Mouse (Mus musculus) kidney, embryonic 16.5 days (tissue): ENCODE data around the gene Exoc7. TPM values are rescaled to one million over a fixed set of nuclear protein-coding genes. Genes with fewer than 3 reads are reported as not detected.

Experiments
- ATAC-seq: fragments of 200-750 bp; cut with Nextera tagmentation; 2 replicates; pipeline ENCODE4 v1.8.0; 2017; ENCODE audit warnings: moderate TSS enrichment; ENCODE audit not compliant: low FRiP score, low TSS enrichment
- H3K27ac ChIP-seq: fragments of 300-500 bp; sonication (generic); 2 replicates; pipeline ENCODE4 v1.5.1; 2014; ENCODE audit warnings: low read length
- H3K27me3 ChIP-seq: fragments of 300-500 bp; sonication (generic); 2 replicates; pipeline ENCODE4 v1.6.1; 2014; ENCODE audit warnings: low read length, control low read depth, mixed read lengths; ENCODE audit not compliant: insufficient read depth
- H3K36me3 ChIP-seq: fragments of 300-500 bp; sonication (generic); 2 replicates; pipeline ENCODE4 v1.6.1; 2014; ENCODE audit warnings: low read length, control low read depth, mixed read lengths; ENCODE audit not compliant: insufficient read depth
- H3K4me1 ChIP-seq: fragments of 300-500 bp; sonication (generic); 2 replicates; pipeline ENCODE4 v1.6.1; 2014; ENCODE audit warnings: low read length, control low read depth, mixed read lengths; ENCODE audit not compliant: insufficient read depth
- H3K4me2 ChIP-seq: fragments of 300-500 bp; sonication (generic); replicated peaks from 2 replicates; pipeline ENCODE4 v1.6.1; 2014; ENCODE audit warnings: low read depth, low read length
- H3K4me3 ChIP-seq: fragments of 300-500 bp; sonication (generic); 2 replicates; pipeline ENCODE4 v1.5.1; 2014; ENCODE audit warnings: mild to moderate bottlenecking, low read length
- H3K9ac ChIP-seq: fragments of 300-500 bp; sonication (generic); replicated peaks from 2 replicates; pipeline ENCODE4 v1.6.1; 2014; ENCODE audit warnings: low read length
- H3K9me3 ChIP-seq: fragments of 300-500 bp; sonication (generic); 2 replicates; pipeline ENCODE4 v1.6.1; 2016; ENCODE audit warnings: low read length, control low read depth
- WGBS: fragments of 180-500 bp; shearing (Covaris S2); extraction: QIAGEN DNeasy Blood & Tissue Kit; methylation state at CpG from one replicate; pipeline ENCODE4 v1.1.7; 2014; 5-methylcytosine and 5-hydroxymethylcytosine counted together
- polyA plus RNA-seq: library from polyadenylated mRNA; unstranded; fragments of >200 nt; fragmentation: Nextera tagmentation; extraction: Ambion mirVana; gene quantifications from 2 replicates; pipeline ENCODE4 v1.2.1, GENCODE M21; 2015

Exoc7 gene
- polyA plus RNA-seq, 1 experiment from 2014 or later, result 71.5 TPM

- peak overlapping the region; percentile 78; the same call in 1 of the 2 replicates for H3K9ac ChIP-seq
- 80% methylated on average over 4 of the region's 4 CpGs for WGBS
Measured at GRCm38 (mm10) chr11:116336393-116336792, 29.4 kb upstream of the Exoc7 start.

DNA sequence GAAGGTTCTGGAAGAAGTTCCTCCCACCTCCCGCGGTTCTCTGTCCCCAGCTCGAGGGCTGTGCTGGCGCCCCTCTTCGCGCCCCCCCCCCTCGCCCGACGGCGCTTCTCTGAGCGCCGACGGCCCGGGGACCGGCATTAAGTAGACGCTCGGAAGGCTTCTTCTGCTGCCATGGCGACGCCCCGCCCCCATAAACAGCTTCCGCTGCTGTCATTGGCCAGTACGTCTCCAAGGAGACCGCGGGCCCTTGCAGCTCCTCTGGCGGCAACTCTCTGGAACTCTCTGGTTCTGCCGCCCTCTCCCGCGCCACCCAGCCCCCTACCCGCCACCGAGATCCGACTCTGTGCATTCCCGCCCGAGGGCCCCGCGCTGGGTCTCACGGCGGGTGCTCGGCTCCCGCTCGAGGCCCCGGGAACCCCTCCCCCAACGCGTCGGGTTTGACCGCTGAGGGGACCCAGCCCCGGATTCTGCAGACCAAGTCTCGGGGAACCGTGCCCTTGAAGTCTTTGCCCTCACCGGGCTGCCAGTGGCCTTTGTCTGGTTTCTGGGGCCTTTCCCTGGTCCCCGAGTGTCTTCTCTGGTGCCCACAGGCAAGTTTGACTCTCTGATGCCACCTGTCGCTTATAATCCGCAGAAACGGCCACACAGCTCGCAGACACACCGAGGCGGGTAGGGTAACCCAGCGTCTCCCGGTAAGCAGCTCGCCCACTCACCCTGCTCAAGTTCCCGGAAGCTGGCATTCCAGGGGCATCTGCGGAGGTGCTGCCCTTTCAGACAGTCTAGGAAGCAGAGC lies 28.4 kb upstream of the Exoc7 start, which contains the start of gene Foxj1:
TSS of gene Foxj1 (minus strand) at position 156 of the 793 bp plus-strand sequence.
- no peaks in the 10 kb centered on the region for H3K9me3 ChIP-seq
- peak within 1 kb of the TSS; percentile 65 for H3K4me3 ChIP-seq
- ATAC-seq, result peak; percentile 83
- no peaks in the 10 kb centered on the region for H3K36me3 ChIP-seq
- H3K27me3 ChIP-seq, result peaks cover 18% of the 10 kb centered on the region
- peak within 1 kb of the TSS; percentile 78 for H3K9ac ChIP-seq
- H3K4me1 ChIP-seq, result peaks cover 73% of the 10 kb centered on the region
- peak within 1 kb of the TSS; percentile 99 for H3K4me2 ChIP-seq
- WGBS, result under 1% methylated on average over 60 of the region's 61 CpGs
- H3K27ac ChIP-seq, result peak within 1 kb of the TSS; percentile 90

More at GRCm38 (mm10) chr11:116336393-116336792, 29.4 kb upstream of the Exoc7 start:
- Histone ChIP-seq H3K36me3 (no peaks in the 10 kb centered on the region), H3K4me1 (peaks cover 73% of the 10 kb centered on the region), H3K27ac (peak overlapping the region; percentile 82; the same call in 1 of the 2 replicates), H3K4me3 (peak overlapping the region; percentile 65; the same call in 1 of the 2 replicates), H3K9me3 (no peaks in the 10 kb centered on the region), H3K27me3 (peaks cover 18% of the 10 kb centered on the region), H3K4me2 (no peak overlapping the region; the same call in 1 of the 2 replicates)
- no peak for ATAC-seq

GRCm38 (mm10) chr11:116334417-116334782 lies 27.4 kb upstream of the Exoc7 start:
- peak overlapping the region; percentile 55 for H3K9ac ChIP-seq
- H3K27ac ChIP-seq, result peak overlapping the region; percentile 90

GRCm38 (mm10) chr11:116333526-116334416 lies 26.7 kb upstream of the Exoc7 start:
- Histone ChIP-seq H3K27ac (peak overlapping the region; percentile 90), H3K4me1 (peaks cover 82% of the 10 kb centered on the region), H3K36me3 (no peaks in the 10 kb centered on the region), H3K9me3 (no peaks in the 10 kb centered on the region), H3K27me3 (peaks cover 18% of the 10 kb centered on the region), H3K4me2 (peak overlapping the region; percentile 99), H3K9ac (peak overlapping the region; percentile 55), H3K4me3 (peak overlapping the region; percentile 65)
- no peak for ATAC-seq
- WGBS, result 20% methylated on average over 31 of the region's 31 CpGs

More at GRCm38 (mm10) chr11:116334417-116334782, 27.4 kb upstream of the Exoc7 start:
- H3K4me1 ChIP-seq, result peaks cover 82% of the 10 kb centered on the region
- no peaks in the 10 kb centered on the region for H3K36me3 ChIP-seq
- H3K9me3 ChIP-seq, result no peaks in the 10 kb centered on the region
- H3K27me3 ChIP-seq, result peaks cover 18% of the 10 kb centered on the region
- 4% methylated on average over 26 of the region's 26 CpGs for WGBS
- H3K4me2 ChIP-seq, result peak overlapping the region; percentile 99
- peak overlapping the region; percentile 65 for H3K4me3 ChIP-seq
- no peak for ATAC-seq

- H3K27me3 ChIP-seq, result peaks cover 18% of the 10 kb centered on the region
- ATAC-seq, result no peak
- H3K27ac ChIP-seq, result peak overlapping the region; percentile 90
- no peaks in the 10 kb centered on the region for H3K9me3 ChIP-seq
- no peak overlapping the region for H3K9ac ChIP-seq
- H3K4me3 ChIP-seq, result no peak overlapping the region
- no peaks in the 10 kb centered on the region for H3K36me3 ChIP-seq
- peak overlapping the region; percentile 31 for H3K4me2 ChIP-seq
- 70% methylated on average over 3 of the region's 3 CpGs for WGBS
- H3K4me1 ChIP-seq, result peaks cover 81% of the 10 kb centered on the region
Measured at GRCm38 (mm10) chr11:116332983-116333270, 25.9 kb upstream of the Exoc7 start.

- peak; percentile 24 for ATAC-seq
- 34% methylated on average over 19 of the region's 19 CpGs for WGBS
- peaks cover 18% of the 10 kb centered on the region for H3K27me3 ChIP-seq
- no peak overlapping the region for H3K4me3 ChIP-seq
- H3K9me3 ChIP-seq, result no peaks in the 10 kb centered on the region
- peak overlapping the region; percentile 60 for H3K9ac ChIP-seq
- H3K27ac ChIP-seq, result peak overlapping the region; percentile 90
- H3K36me3 ChIP-seq, result no peaks in the 10 kb centered on the region
- peaks cover 75% of the 10 kb centered on the region for H3K4me1 ChIP-seq
- H3K4me2 ChIP-seq, result peak overlapping the region; percentile 31
Measured at GRCm38 (mm10) chr11:116332232-116332982, 25.4 kb upstream of the Exoc7 start.

DNA sequence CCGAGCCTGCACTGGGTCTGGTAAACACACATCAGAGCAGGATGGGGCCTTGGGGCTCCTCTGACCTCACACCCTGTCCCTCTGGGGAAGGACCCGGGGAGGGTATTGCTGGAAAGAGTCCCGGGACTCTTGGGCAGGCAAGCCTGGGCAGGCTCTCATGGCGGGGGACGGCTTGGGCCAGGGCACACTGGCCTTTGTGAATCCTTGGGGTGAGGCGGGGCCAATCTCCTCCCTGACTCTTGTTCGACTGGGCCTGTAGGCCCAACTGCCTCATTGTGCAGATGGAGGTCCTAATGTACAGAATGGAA lies 23.1 kb upstream of the Exoc7 start:
- peaks cover 58% of the 10 kb centered on the region for H3K4me1 ChIP-seq
- no peak overlapping the region for H3K4me3 ChIP-seq
- H3K36me3 ChIP-seq, result no peaks in the 10 kb centered on the region
- H3K9me3 ChIP-seq, result no peaks in the 10 kb centered on the region
- H3K9ac ChIP-seq, result no peak overlapping the region
- H3K27ac ChIP-seq, result peak overlapping the region; percentile 57
- WGBS, result 63% methylated on average over 7 of the region's 7 CpGs
- ATAC-seq, result no peak
- peaks cover 18% of the 10 kb centered on the region for H3K27me3 ChIP-seq
- no peak overlapping the region for H3K4me2 ChIP-seq

DNA sequence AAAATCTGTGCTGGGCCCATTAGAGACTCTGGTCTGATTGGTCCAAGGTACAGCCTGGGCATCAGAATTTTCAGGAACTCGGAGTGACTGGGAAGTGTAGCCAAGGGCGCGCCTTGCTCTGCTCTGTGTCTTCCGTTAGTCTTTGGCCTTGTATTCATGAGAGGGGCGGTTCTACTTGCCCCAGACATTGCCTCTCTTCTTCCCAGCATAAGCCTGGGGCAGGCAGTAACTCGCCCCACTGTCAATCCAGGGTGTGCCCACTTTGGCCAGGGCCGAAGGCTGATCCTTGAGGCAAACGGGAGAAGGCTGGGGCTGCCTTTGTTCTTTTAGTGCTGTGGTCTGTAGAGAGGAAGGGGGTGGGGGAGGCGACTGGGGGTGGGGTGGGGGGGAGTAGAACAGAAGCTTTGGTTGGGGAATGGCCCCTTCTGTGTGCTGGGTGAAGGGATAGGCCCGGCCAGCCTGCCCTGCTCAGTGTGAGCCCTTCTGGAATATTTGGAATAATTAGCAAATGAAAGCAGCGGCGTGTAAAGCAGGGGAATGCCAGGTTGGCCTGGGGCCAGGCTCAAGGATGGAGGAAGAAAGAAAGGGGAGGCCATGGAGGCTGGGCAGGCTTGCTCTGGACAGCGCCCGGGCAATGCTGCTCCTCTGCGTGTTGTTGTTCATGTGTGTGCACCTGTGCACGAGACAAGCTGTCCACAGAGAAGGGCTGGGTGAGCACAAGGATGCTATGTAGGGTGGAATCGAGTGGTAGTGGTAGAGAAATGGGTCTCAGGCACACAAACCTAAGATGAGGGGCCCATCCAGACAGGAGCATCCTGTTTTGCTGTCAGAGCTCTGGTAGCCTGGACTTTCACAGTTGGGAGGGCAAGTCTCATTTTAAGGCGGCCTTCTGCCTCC lies 22.5 kb upstream of the Exoc7 start:
- H3K36me3 ChIP-seq, result no peaks in the 10 kb centered on the region
- H3K4me3 ChIP-seq, result no peak overlapping the region
- WGBS, result 45% methylated on average over 18 of the region's 18 CpGs
- H3K4me2 ChIP-seq, result no peak overlapping the region
- H3K4me1 ChIP-seq, result peaks cover 52% of the 10 kb centered on the region
- no peaks in the 10 kb centered on the region for H3K9me3 ChIP-seq
- H3K27me3 ChIP-seq, result peaks cover 12% of the 10 kb centered on the region
- no peak for ATAC-seq
- H3K9ac ChIP-seq, result no peak overlapping the region; the same call in 1 of the 2 replicates
- peak overlapping the region; percentile 57 for H3K27ac ChIP-seq
